Mouse (Mus musculus): ENCODE data around the gene Gm20388.
"Not testable (repeated sequence)": the region's sequence is repeated elsewhere in the genome, so short reads cannot be mapped to it uniquely, and the experiment has no call there.

The Gm20388 gene

GRCm38 (mm10) chr8:120675718-120676117, 765.1 kb downstream of the Gm20388 start:
- DNase-seq = no peak

GRCm38 (mm10) chr8:120678447-120678846, 767.8 kb downstream of the Gm20388 start:
- DNase-seq = peak; percentile 55 to 65

GRCm38 (mm10) chr8:120679629-120680387, 769.2 kb downstream of the Gm20388 start:
- no peak for DNase-seq

- not testable (repeated sequence) for DNase-seq
These were observed 769.8 kb downstream of the Gm20388 start for GRCm38 (mm10) chr8:120680405-120680804.

GRCm38 (mm10) chr8:120681113-120681512, 770.5 kb downstream of the Gm20388 start:
- DNase-seq = no peak

GRCm38 (mm10) chr8:120683602-120684001, 773.0 kb downstream of the Gm20388 start:
- DNase-seq = peak; percentile 60

- DNase-seq = no peak
These were observed 773.4 kb downstream of the Gm20388 start for GRCm38 (mm10) chr8:120684082-120684481.

GRCm38 (mm10) chr8:120685097-120685496, 774.5 kb downstream of the Gm20388 start:
- no peak for DNase-seq

GRCm38 (mm10) chr8:120685591-120685990, 775.0 kb downstream of the Gm20388 start:
- DNase-seq = no peak

- DNase-seq = no peak
These were observed 775.4 kb downstream of the Gm20388 start for GRCm38 (mm10) chr8:120686051-120686450.

- no peak for DNase-seq
These were observed 775.9 kb downstream of the Gm20388 start for GRCm38 (mm10) chr8:120686576-120686975.

GRCm38 (mm10) chr8:120687786-120688185, 777.1 kb downstream of the Gm20388 start:
- DNase-seq = no peak

GRCm38 (mm10) chr8:120688511-120688910, 777.9 kb downstream of the Gm20388 start:
- DNase-seq = no peak

- no peak for DNase-seq
These were observed 782.3 kb downstream of the Gm20388 start for GRCm38 (mm10) chr8:120692934-120693333.

- DNase-seq = no peak
These were observed 783.3 kb downstream of the Gm20388 start for GRCm38 (mm10) chr8:120693861-120694493.

- DNase-seq = peak; percentile 74 to 83
These were observed 785.9 kb downstream of the Gm20388 start for GRCm38 (mm10) chr8:120696401-120697153.

GRCm38 (mm10) chr8:120697154-120697978, 786.7 kb downstream of the Gm20388 start:
- DNase-seq = peak; percentile 72 to 79

- no peak for DNase-seq
These were observed 787.3 kb downstream of the Gm20388 start for GRCm38 (mm10) chr8:120697979-120698272.

- DNase-seq = no peak
These were observed 787.8 kb downstream of the Gm20388 start for GRCm38 (mm10) chr8:120698426-120698825.

GRCm38 (mm10) chr8:120699079-120699478, 788.4 kb downstream of the Gm20388 start:
- DNase-seq = no peak

GRCm38 (mm10) chr8:120699565-120699964, 788.9 kb downstream of the Gm20388 start:
- DNase-seq = no peak

GRCm38 (mm10) chr8:120700053-120700452, 789.4 kb downstream of the Gm20388 start:
- DNase-seq = no peak
